Mouse (Mus musculus) CH12.LX (cell line): Measurements from ENCODE around the gene Bhlhe40. TPM values are rescaled to one million over a fixed set of nuclear protein-coding genes. Genes with fewer than 3 reads are reported as not detected.
A peak's percentile ranks its signal among the peaks of the same experiment; 100 is the strongest.

Source experiments
- DNase-seq: peaks from one replicate; pipeline ENCODE4 v3.0.0-alpha.2; 2013; ENCODE audit errors: extremely low read depth
- H3K27ac ChIP-seq: 2 replicates; pipeline ENCODE4 v1.5.1; 2012; ENCODE audit warnings: low read depth, mild to moderate bottlenecking, control low read depth, moderate library complexity; ENCODE audit not compliant: insufficient read depth
- H3K27me3 ChIP-seq: replicated peaks from 2 replicates; pipeline ENCODE3; 2012; ENCODE audit warnings: inconsistent platforms
- H3K36me3 ChIP-seq, 2 experiments: replicated peaks in 1 of 2; 2 replicates each; pipeline versions ENCODE3 to v1.6.1; 2012; ENCODE audit warnings: inconsistent platforms in 1 of 2, low read length in 1 of 2, mild to moderate bottlenecking in 1 of 2, mixed read lengths in 1 of 2, moderate library complexity in 1 of 2; ENCODE audit not compliant: control insufficient read depth in 1 of 2, insufficient read depth in 1 of 2
- H3K4me1 ChIP-seq, 2 experiments: 2 replicates each; pipeline ENCODE4 v1.6.1; 2012; ENCODE audit warnings: inconsistent platforms in 1 of 2, moderate library complexity in 1 of 2; ENCODE audit not compliant: insufficient read depth in 2 of 2, control insufficient read depth in 1 of 2
- H3K4me2 ChIP-seq: 2 replicates; pipeline ENCODE4 v1.6.1; 2012; ENCODE audit warnings: low read depth, mild to moderate bottlenecking, control low read depth; ENCODE audit not compliant: poor library complexity, insufficient read depth, severe bottlenecking
- H3K4me3 ChIP-seq, 3 experiments: fragments of 150-350 bp in 1 of 3; sonication (generic) in 1 of 3; replicated peaks in 1 of 3; 2 replicates each; pipeline versions ENCODE3 to v1.5.1; 2011 to 2012; ENCODE audit warnings: low read depth in 2 of 3, low read length in 2 of 3, mild to moderate bottlenecking in 2 of 3, moderate library complexity in 2 of 3, control low read depth in 1 of 3, improper control_type of control experiment in 1 of 3, inconsistent platforms in 1 of 3, mixed read lengths in 1 of 3; ENCODE audit not compliant: poor library complexity in 1 of 3
- H3K79me2 ChIP-seq: replicated peaks from 2 replicates; pipeline ENCODE4 v1.6.1; 2012; ENCODE audit warnings: mild to moderate bottlenecking, moderate library complexity; ENCODE audit not compliant: control insufficient read depth, poor library complexity, insufficient read depth, severe bottlenecking; ENCODE audit errors: extremely low read depth
- H3K9ac ChIP-seq: 2 replicates; pipeline ENCODE4 v1.6.1; 2012; ENCODE audit warnings: low read depth, mild to moderate bottlenecking, control low read depth, moderate library complexity; ENCODE audit not compliant: insufficient read depth
- H3K9me3 ChIP-seq: replicated peaks from 2 replicates; pipeline ENCODE3; 2012; ENCODE audit warnings: low read length, inconsistent platforms, mixed read lengths
- BHLHE40 ChIP-seq: IDR thresholded peaks from 2 replicates; pipeline ENCODE4 v1.6.1; 2011; ENCODE audit warnings: mild to moderate bottlenecking, low read depth, low read length, improper control_type of control experiment
- CHD1 ChIP-seq: IDR thresholded peaks from 2 replicates; pipeline ENCODE4 v1.6.1; 2012; ENCODE audit warnings: low read depth, low read length, improper control_type of control experiment, inconsistent platforms
- CHD2 ChIP-seq: IDR thresholded peaks from 2 replicates; pipeline ENCODE4 v1.6.1; 2011; ENCODE audit warnings: low read length, improper control_type of control experiment
- CTCF ChIP-seq, 2 experiments: IDR thresholded peaks in 1 of 2; conservative IDR thresholded peaks in 1 of 2; 2 replicates each; pipeline ENCODE4 v1.5.1; 2011 to 2012; ENCODE audit warnings: low read depth in 2 of 2, low read length in 2 of 2, improper control_type of control experiment in 1 of 2, inconsistent platforms in 1 of 2, mild to moderate bottlenecking in 1 of 2, moderate library complexity in 1 of 2
- E2F4 ChIP-seq: IDR thresholded peaks from 2 replicates; pipeline ENCODE4 v1.6.1; 2011; ENCODE audit warnings: low read depth, low read length, improper control_type of control experiment; ENCODE audit not compliant: insufficient replicate concordance
- ELF1 ChIP-seq: IDR thresholded peaks from 2 replicates; pipeline ENCODE4 v1.6.1; 2014; ENCODE audit warnings: low read depth, mild to moderate bottlenecking, inconsistent platforms, low read length, improper control_type of control experiment
- ETS1 ChIP-seq: conservative IDR thresholded peaks from 2 replicates; pipeline ENCODE4 v1.6.1; 2012; ENCODE audit warnings: low read depth, mild to moderate bottlenecking, inconsistent platforms, low read length, improper control_type of control experiment, moderate library complexity
- GABPA ChIP-seq: IDR thresholded peaks from 2 replicates; pipeline ENCODE4 v1.6.1; 2012; ENCODE audit warnings: low read depth, low read length, improper control_type of control experiment, inconsistent platforms; ENCODE audit not compliant: insufficient replicate concordance
- HCFC1 ChIP-seq: IDR thresholded peaks from 2 replicates; pipeline ENCODE4 v1.6.1; 2012; ENCODE audit warnings: low read depth, mild to moderate bottlenecking, inconsistent platforms, low read length, improper control_type of control experiment
- IRF4 ChIP-seq: IDR thresholded peaks from 2 replicates; pipeline ENCODE4 v1.6.1; 2014; ENCODE audit warnings: low read depth, mild to moderate bottlenecking, inconsistent platforms, low read length, improper control_type of control experiment
- JUN ChIP-seq: IDR thresholded peaks from 2 replicates; pipeline ENCODE4 v1.6.1; 2011; ENCODE audit warnings: low read depth, mild to moderate bottlenecking, low read length, improper control_type of control experiment, moderate library complexity; ENCODE audit not compliant: insufficient read depth
- MAFK ChIP-seq: IDR thresholded peaks from 2 replicates; pipeline ENCODE4 v1.6.1; 2011; ENCODE audit warnings: low read length, improper control_type of control experiment; ENCODE audit not compliant: insufficient replicate concordance
- MAZ ChIP-seq: IDR thresholded peaks from 2 replicates; pipeline ENCODE4 v1.6.1; 2012; ENCODE audit warnings: low read depth, mild to moderate bottlenecking, inconsistent platforms, low read length, improper control_type of control experiment, moderate library complexity
- MEF2A ChIP-seq: IDR thresholded peaks from 2 replicates; pipeline ENCODE4 v1.6.1; 2014; ENCODE audit warnings: low read depth, mild to moderate bottlenecking, inconsistent platforms, low read length, improper control_type of control experiment, borderline replicate concordance
- NELFE ChIP-seq: IDR thresholded peaks from 2 replicates; pipeline ENCODE4 v1.6.1; 2011; ENCODE audit warnings: low read depth, low read length, improper control_type of control experiment
- NRF1 ChIP-seq: IDR thresholded peaks from 2 replicates; pipeline ENCODE4 v1.6.1; 2014; ENCODE audit warnings: low read depth, mild to moderate bottlenecking, inconsistent platforms, low read length, improper control_type of control experiment, moderate library complexity
- PAX5 ChIP-seq: IDR thresholded peaks from 2 replicates; pipeline ENCODE4 v1.6.1; 2012; ENCODE audit warnings: low read length, inconsistent platforms, mixed read lengths
- POLR2AphosphoS2 ChIP-seq: IDR thresholded peaks from 2 replicates; pipeline ENCODE4 v1.6.1; 2011; ENCODE audit warnings: low read depth, low read length, improper control_type of control experiment
- RCOR1 ChIP-seq: conservative IDR thresholded peaks from 2 replicates; pipeline ENCODE4 v1.6.1; 2012; ENCODE audit warnings: low read depth, mild to moderate bottlenecking, inconsistent platforms, low read length, improper control_type of control experiment
- SMC3 ChIP-seq: IDR thresholded peaks from 2 replicates; pipeline ENCODE4 v1.6.1; 2011; ENCODE audit warnings: low read depth, low read length, improper control_type of control experiment
- TCF12 ChIP-seq: IDR thresholded peaks from 2 replicates; pipeline ENCODE4 v1.6.1; 2014; ENCODE audit warnings: low read depth, mild to moderate bottlenecking, inconsistent platforms, low read length, improper control_type of control experiment
- UBTF ChIP-seq: IDR thresholded peaks from 2 replicates; pipeline ENCODE4 v1.6.1; 2012; ENCODE audit warnings: low read depth, mild to moderate bottlenecking, inconsistent platforms, low read length, improper control_type of control experiment, moderate library complexity
- USF2 ChIP-seq: conservative IDR thresholded peaks from 2 replicates; pipeline ENCODE4 v1.6.1; 2011; ENCODE audit warnings: low read depth, low read length, improper control_type of control experiment
- ZKSCAN1 ChIP-seq: IDR thresholded peaks from 2 replicates; pipeline ENCODE4 v1.6.1; 2012; ENCODE audit warnings: low read depth, inconsistent platforms, low read length, improper control_type of control experiment, borderline replicate concordance
- ZMIZ1 ChIP-seq: IDR thresholded peaks from 2 replicates; pipeline ENCODE4 v1.6.1; 2012; ENCODE audit warnings: low read depth, mild to moderate bottlenecking, inconsistent platforms, low read length, improper control_type of control experiment
- dilution Hi-C: fragments of 300-500 bp; cut with MboI; formaldehyde crosslinking; loops from 2 replicates; pipeline ENCODE4 v1.14.3; 2020; ENCODE audit warnings: low sequenced_read_pairs; ENCODE audit not compliant: extremely low pct_unique_long_range_greater_than_20kb, extremely low pct_ligation_motif_present
- in situ Hi-C: fragments of 300-500 bp; cut with MboI; formaldehyde crosslinking; loops from 3 replicates; pipeline ENCODE4 v1.14.3; 2019; ENCODE audit warnings: low sequenced_read_pairs, low pct_ligation_motif_present, low pct_unique_long_range_greater_than_20kb, mixed read lengths
- polyA plus RNA-seq: library from polyadenylated mRNA; unstranded; fragments of >175 nt; gene quantifications from 2 replicates; pipeline ENCODE4 v1.2.1, GENCODE M21; 2012; ENCODE audit warnings: low read depth; ENCODE audit not compliant: insufficient read length
- total RNA-seq, 2 experiments: library from RNA; depleted of rRNA; stranded (reverse); fragments of 300-350 nt in 1 of 2; fragments of >200 nt in 1 of 2; gene quantifications; 2 replicates each; pipeline ENCODE4 v1.2.3; 2012 to 2014

Gene Bhlhe40
- total and polyA plus RNA-seq, 3 experiments = 55.4 to 130 (median 117) TPM

DNA sequence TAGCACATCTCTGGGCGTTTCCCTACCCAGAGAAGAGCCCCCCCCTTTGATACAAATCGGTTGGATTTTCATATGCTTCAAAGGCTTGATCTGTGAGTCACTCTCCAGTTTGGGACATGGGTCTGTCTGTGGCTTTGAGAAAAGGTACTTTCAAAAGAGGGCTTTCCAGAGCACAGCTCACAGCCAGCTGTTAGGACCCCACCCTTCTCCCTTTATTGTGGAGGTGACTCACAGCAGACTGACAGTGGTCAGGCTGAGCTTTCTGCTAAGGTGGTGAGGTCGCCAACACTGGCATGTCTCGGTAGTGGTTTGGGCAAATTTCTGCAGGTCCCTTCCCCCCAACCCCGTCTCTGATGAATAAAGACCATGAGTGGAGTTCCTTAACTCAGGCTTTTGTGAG is 5.2 kb downstream of the Bhlhe40 start:
- Histone ChIP-seq H3K4me2 (peak overlapping the region; percentile 93), H3K4me1 (peaks cover 6 to 36% of the 10 kb centered on the region in 2 experiments; a peak in 3 of 4 replicates), H3K9me3 (no peaks in the 10 kb centered on the region), H3K79me2 (peaks cover 52% of the 10 kb centered on the region), H3K27me3 (no peaks in the 10 kb centered on the region), H3K9ac (peak overlapping the region; percentile 97), H3K4me3 (peak overlapping the region; percentile 63 to 99 (median 64)), H3K27ac (peak overlapping the region; percentile 74), H3K36me3 (peaks cover 29 to 48% of the 10 kb centered on the region in 2 experiments)
- dilution Hi-C loops (no loop called here), in situ Hi-C loops (loop anchor here (5.0 kb wide), 1 partner anchor 37 kb away; no protein-coding TSS in a partner anchor)
- no peak for DNase-seq
- TF ChIP-seq ZMIZ1 (no peak), NRF1 (no peak), CHD1 (no peak), RCOR1 (no peak), CTCF (conservative IDR thresholded peaks at IDR 0.05 in 1 of 2, IDR thresholded peaks at IDR 0.05 in 1 of 2; ENCODE audit: low read depth in 2 of 2, low read length in 2 of 2) (no peak), POLR2AphosphoS2 (no peak), ELF1 (no peak), CHD2 (no peak), ETS1 (peak; percentile 52), TCF12 (peak; percentile 28; the same call in 1 of the 2 replicates), IRF4 (0 out of 2 replicates have a peak, but pooled peaks have one; percentile 9), MAFK (no peak), HCFC1 (no peak), GABPA (no peak), UBTF (no peak), BHLHE40 (no peak), MAZ (no peak; the same call in 1 of the 2 replicates), USF2 (no peak), ZKSCAN1 (no peak), PAX5 (no peak), SMC3 (no peak), JUN (no peak), NELFE (no peak), MEF2A (0 out of 2 replicates have a peak, but pooled peaks have one; percentile 45), E2F4 (no peak)
